Mouse (Mus musculus) retina, embryonic 14.5 days (tissue): Measurements from ENCODE around the gene Plekha7.
A peak's percentile ranks its signal among the peaks of the same experiment; 100 is the strongest.

Source experiments
- DNase-seq: peaks from one replicate; pipeline ENCODE4 v3.0.0-alpha.2; 2015; ENCODE audit warnings: low spot score

Gene Plekha7

GRCm38 (mm10) chr7:116247377-116247729 is 60.8 kb downstream of the Plekha7 start:
- DNase-seq = peak; percentile 59

- DNase-seq = no peak
Observed at GRCm38 (mm10) chr7:116246696-116247376, 61.3 kb downstream of the Plekha7 start.

GRCm38 (mm10) chr7:116245815-116246695 is 62.1 kb downstream of the Plekha7 start:
- DNase-seq = peak; percentile 84

GRCm38 (mm10) chr7:116244302-116245165 is 63.6 kb downstream of the Plekha7 start:
- peak; percentile 38 for DNase-seq

- DNase-seq = no peak
Observed at GRCm38 (mm10) chr7:116242810-116243209, 65.4 kb downstream of the Plekha7 start.

GRCm38 (mm10) chr7:116241601-116242000 is 66.6 kb downstream of the Plekha7 start:
- DNase-seq = no peak

- no peak for DNase-seq
Observed at GRCm38 (mm10) chr7:116240791-116241474, 67.2 kb downstream of the Plekha7 start.

- no peak for DNase-seq
Observed at GRCm38 (mm10) chr7:116240353-116240752, 67.8 kb downstream of the Plekha7 start.

- DNase-seq = no peak
Observed at GRCm38 (mm10) chr7:116238320-116238719, 69.9 kb downstream of the Plekha7 start.

- peak; percentile 50 for DNase-seq
Observed at GRCm38 (mm10) chr7:116237157-116237981, 70.8 kb downstream of the Plekha7 start.

- peak; percentile 35 for DNase-seq
Observed at GRCm38 (mm10) chr7:116236608-116237007, 71.6 kb downstream of the Plekha7 start.

GRCm38 (mm10) chr7:116234287-116234806 is 73.8 kb downstream of the Plekha7 start:
- no peak for DNase-seq

- no peak for DNase-seq
Observed at GRCm38 (mm10) chr7:116230811-116231609, 77.2 kb downstream of the Plekha7 start.

GRCm38 (mm10) chr7:116226877-116227282 is 81.3 kb downstream of the Plekha7 start:
- DNase-seq = no peak

GRCm38 (mm10) chr7:116226316-116226715 is 81.9 kb downstream of the Plekha7 start:
- DNase-seq = no peak

GRCm38 (mm10) chr7:116224543-116224942 is 83.6 kb downstream of the Plekha7 start:
- no peak for DNase-seq

- DNase-seq = peak; percentile 52
Observed at GRCm38 (mm10) chr7:116223010-116223783, 85.0 kb downstream of the Plekha7 start.

- no peak for DNase-seq
Observed at GRCm38 (mm10) chr7:116222288-116223009, 85.7 kb downstream of the Plekha7 start.
